Mouse (Mus musculus) small intestine, adult 10 weeks (tissue): ENCODE measurements around the gene Maob. TPM values are rescaled to one million over a fixed set of nuclear protein-coding genes. Genes with fewer than 3 reads are reported as not detected.

ENCODE experiments used
- polyA plus RNA-seq: library from polyadenylated mRNA; stranded (reverse); fragments of 350-450 nt; fragmentation: Illumina TruSeq; extraction: RNeasy Lipid Tissue Mini Kit (QIAGEN cat#74804); gene quantifications from one replicate; pipeline ENCODE4 v1.2.3, GENCODE M21; 2014; ENCODE audit warnings: low replicate concordance

Maob gene
- 335 TPM for polyA plus RNA-seq

DNA sequence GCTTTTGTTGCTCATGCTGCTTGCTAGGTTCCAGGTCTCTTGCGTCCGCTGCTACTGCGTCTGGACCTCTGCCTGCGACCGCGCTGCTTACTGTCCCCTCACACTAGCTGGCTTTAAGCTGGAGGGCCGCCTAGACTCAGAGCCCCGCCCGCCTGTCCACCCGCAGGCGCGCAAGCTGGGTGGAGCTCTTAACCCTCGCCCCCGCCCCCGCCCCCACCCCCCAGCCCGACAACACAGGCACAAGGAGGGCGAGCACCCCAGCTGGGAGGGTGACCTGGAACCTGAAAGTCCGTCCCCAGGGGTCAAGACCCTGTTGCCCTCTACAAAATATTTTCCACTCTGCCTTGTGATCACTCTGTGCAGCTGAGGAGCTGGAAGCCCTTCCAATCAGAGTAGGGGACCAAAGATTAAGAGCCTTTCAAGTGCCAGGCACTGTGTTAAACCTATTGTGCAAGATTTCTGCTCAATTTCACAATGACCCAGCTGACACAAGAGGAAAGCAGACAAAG is at the start of gene Maob:
Gene Maob, minus strand, starts transcription at position 106 of the 509 bp plus-strand sequence.

Other genes starting within 250 kb of the Maob start
- 883 TPM for gene Maoa, start 197.7 kb downstream of the Maob start, polyA plus RNA-seq
- gene Ndp, start 94.4 kb upstream of the Maob start, polyA plus RNA-seq = not detected